Mouse (Mus musculus) 3134 (cell line): ENCODE results near the gene Gdpd5.

ENCODE experiments used
- DNase-seq: peaks from one replicate; pipeline ENCODE4 v3.0.0-alpha.2; 2011; ENCODE audit warnings: low spot score; ENCODE audit not compliant: insufficient read length; ENCODE audit errors: extremely low read depth

The Gdpd5 gene

GRCm38 (mm10) chr7:99381214-99382087 is at the start of gene Gdpd5:
Gene Gdpd5 (plus strand): TSS chr7:99381414.
- peak; percentile 97 for DNase-seq

GRCm38 (mm10) chr7:99332774-99333480 is 48.3 kb upstream of the Gdpd5 start:
- peak; percentile 51 for DNase-seq

GRCm38 (mm10) chr7:99340736-99341135 is 40.5 kb upstream of the Gdpd5 start:
- DNase-seq: no peak

GRCm38 (mm10) chr7:99343577-99343976 is 37.6 kb upstream of the Gdpd5 start:
- DNase-seq: no peak

- DNase-seq: no peak
Measured at GRCm38 (mm10) chr7:99347268-99347667, 33.9 kb upstream of the Gdpd5 start.

GRCm38 (mm10) chr7:99348883-99349282 is 32.3 kb upstream of the Gdpd5 start:
- DNase-seq: no peak

GRCm38 (mm10) chr7:99349782-99350720 is 31.2 kb upstream of the Gdpd5 start:
- DNase-seq: no peak

- DNase-seq: peak; percentile 63
Measured at GRCm38 (mm10) chr7:99351104-99351801, 30.0 kb upstream of the Gdpd5 start.

GRCm38 (mm10) chr7:99351802-99352517 is 29.3 kb upstream of the Gdpd5 start:
- DNase-seq: peak; percentile 57

GRCm38 (mm10) chr7:99352526-99353400 is 28.5 kb upstream of the Gdpd5 start, which contains the start of gene Serpinh1:
Gene Serpinh1 (minus strand): TSS chr7:99353239.
- DNase-seq: peak; percentile 93

GRCm38 (mm10) chr7:99355731-99356131 is 25.5 kb upstream of the Gdpd5 start:
- peak; percentile 74 for DNase-seq

GRCm38 (mm10) chr7:99356244-99356930 is 24.8 kb upstream of the Gdpd5 start:
- peak; percentile 82 for DNase-seq

GRCm38 (mm10) chr7:99357201-99357600 is 24.0 kb upstream of the Gdpd5 start:
- no peak for DNase-seq

GRCm38 (mm10) chr7:99358371-99358770 is 22.8 kb upstream of the Gdpd5 start:
- no peak for DNase-seq

- DNase-seq: peak; percentile 97
Measured at GRCm38 (mm10) chr7:99360021-99360802, 21.0 kb upstream of the Gdpd5 start.

- DNase-seq: no peak
Measured at GRCm38 (mm10) chr7:99360803-99361414, 20.3 kb upstream of the Gdpd5 start.

GRCm38 (mm10) chr7:99362137-99362536 is 19.1 kb upstream of the Gdpd5 start:
- no peak for DNase-seq
